Mouse (Mus musculus): Measurements from ENCODE around the gene Cox5b. TPM values are rescaled to one million over a fixed set of nuclear protein-coding genes. Genes with fewer than 3 reads are reported as not detected.

Gene Cox5b
- total RNA-seq, 2 experiments from 2014 or later, result 2,258 to 2,311 TPM

Small RNAs within 50 kb of the gene (microRNA-seq; reads per million reads assigned to microRNA genes)
- 0 reads per million in 2 experiments for gene Gm24133 (ENCODE audit: borderline number of aligned reads in 2 of 2)

Other genes with a start within 250 kb of the Cox5b start
- 10 to 100 TPM; 21.6 to 28.0 TPM for gene Lman2l, start 246.2 kb upstream of the Cox5b start, total RNA-seq (2021)
- gene Cnnm4, start 219.8 kb upstream of the Cox5b start, total RNA-seq (2021), result 1 to 10 TPM; 3.8 to 4.5 TPM
- gene Cnnm3, start 179.6 kb upstream of the Cox5b start, total RNA-seq (2021), result 10 to 100 TPM; 16.0 to 19.2 TPM
- 100 to 1,000 TPM; 203 to 373 TPM for gene Ankrd23, start 154.6 kb upstream of the Cox5b start, total RNA-seq (2021)
- 100 to 1,000 TPM in 1 of 2 experiments, 10 to 100 TPM in 1; 93.9 to 209 TPM for gene Gm42417, start 152.0 kb upstream of the Cox5b start, total RNA-seq (2021)
- 1 to 10 TPM; 7.3 to 7.8 TPM for gene Ankrd39, start 144.0 kb upstream of the Cox5b start, total RNA-seq (2021)
- 10 to 100 TPM; 15.0 to 17.1 TPM for gene Sema4c, start 133.1 kb upstream of the Cox5b start, total RNA-seq (2021)
- under 1 TPM in 1 of 2 experiments, not detected in 1; 0.43 TPM for gene Fam178b, start 8.3 kb upstream of the Cox5b start, total RNA-seq (2021)
- gene 4933424G06Rik, start 18.7 kb downstream of the Cox5b start, total RNA-seq (2021), result not detected
- gene Actr1b, start 23.0 kb downstream of the Cox5b start, total RNA-seq (2021), result 100 to 1,000 TPM in 1 of 2 experiments, 10 to 100 TPM in 1; 97.9 to 113 TPM
- gene Zap70, start 70.3 kb downstream of the Cox5b start, total RNA-seq (2021), result under 1 TPM in 1 of 2 experiments, not detected in 1; 0.27 TPM

Data from heart, postnatal 36 days (tissue).